Mouse (Mus musculus) adrenal gland, adult (tissue): ENCODE data around the gene Zfp74.
"Not testable (repeated sequence)": the region's sequence is repeated elsewhere in the genome, so short reads cannot be mapped to it uniquely, and the experiment has no call there.

Experiments
- DNase-seq, 2 experiments: peaks; one replicate each; pipeline ENCODE4 v3.0.0; 2022 to 2023; ENCODE audit warnings: low spot score in 1 of 2; ENCODE audit not compliant: inconsistent age in 2 of 2

Gene Zfp74

DNA sequence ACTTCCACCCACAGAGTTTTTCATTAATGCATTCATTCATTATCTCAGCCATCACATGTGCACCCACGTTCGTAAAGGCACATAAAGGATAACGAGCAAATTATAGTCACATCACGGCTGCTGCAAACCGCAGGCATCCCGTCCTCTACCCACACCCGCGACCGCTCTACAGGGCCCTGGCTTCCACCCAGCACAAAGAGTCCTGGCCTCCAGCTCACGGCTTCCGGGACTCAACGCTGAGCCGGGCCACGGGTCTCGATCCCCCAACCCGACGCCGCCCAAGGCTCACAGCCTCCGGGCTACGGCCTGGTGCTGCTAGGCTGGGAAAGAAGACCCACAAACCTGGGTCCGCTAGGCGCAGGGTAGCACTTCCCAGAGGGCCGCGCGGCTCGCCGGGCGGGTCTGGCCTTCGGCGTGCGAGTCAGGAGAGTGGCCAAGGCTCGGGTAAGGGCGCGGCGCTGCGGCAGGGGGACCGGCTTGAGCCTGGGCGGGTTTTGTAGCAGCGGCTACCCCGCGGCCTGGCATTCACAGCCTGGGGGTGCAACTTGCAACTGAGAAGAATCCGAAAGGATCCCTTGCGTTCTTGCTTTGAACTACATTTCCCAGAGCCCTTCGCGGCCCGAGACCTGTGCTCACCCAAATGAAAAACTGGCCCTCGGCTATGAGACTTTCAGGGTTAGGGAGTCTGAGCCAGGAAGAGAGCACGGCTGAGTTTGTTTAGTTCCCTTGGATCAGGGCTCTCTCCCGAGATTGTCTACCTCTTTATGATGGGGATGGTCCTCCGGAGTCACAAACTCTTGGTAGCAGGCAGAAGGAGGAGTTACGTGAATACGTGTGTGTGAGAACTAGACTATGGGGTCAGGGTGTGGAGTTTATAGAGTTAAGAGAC lies at the start of gene Zfp74:
Gene Zfp74, minus strand, starts transcription at position 577 of the 889 bp plus-strand sequence.
- DNase-seq, result peak; percentile 83 to 95

DNA sequence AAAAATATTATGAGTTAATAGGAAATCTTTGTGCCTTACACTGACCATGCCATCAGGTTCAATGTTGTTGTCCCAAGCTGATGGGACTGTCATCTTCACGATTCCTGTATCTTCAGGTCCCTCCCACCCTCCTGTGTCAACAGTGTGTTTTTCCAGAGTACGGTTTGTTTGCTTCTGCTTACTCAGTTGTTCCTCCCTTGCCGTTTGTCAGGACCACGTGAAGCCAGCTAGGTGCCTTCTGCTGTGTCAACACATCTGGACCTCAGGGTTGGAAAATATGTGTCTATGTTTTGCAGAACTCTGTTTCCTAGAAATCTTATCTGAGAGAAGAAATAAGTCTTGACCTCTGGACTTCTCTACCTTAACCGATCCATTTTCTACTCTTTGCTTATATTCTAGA lies 46.7 kb upstream of the Zfp74 start:
- DNase-seq, result no peak

DNA sequence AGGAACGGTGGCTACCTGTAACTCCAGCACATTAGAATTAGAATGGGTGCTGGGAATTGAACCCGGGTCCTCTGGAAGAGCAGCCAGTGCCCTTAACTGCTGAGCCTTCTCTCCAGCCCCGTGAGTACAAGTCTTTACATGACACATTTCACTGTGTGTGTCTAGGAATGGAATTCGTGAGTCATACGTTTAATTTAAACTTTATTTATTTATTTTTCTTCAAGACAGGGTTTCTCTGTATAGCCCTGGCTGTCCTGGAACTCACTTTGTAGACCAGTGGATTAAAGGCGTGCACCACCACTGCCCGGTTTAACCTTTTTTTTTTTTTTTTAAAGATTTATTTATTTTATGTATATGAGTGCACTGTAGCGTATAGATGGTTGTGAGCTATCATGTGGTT lies 41.2 kb upstream of the Zfp74 start:
- no peak for DNase-seq

DNA sequence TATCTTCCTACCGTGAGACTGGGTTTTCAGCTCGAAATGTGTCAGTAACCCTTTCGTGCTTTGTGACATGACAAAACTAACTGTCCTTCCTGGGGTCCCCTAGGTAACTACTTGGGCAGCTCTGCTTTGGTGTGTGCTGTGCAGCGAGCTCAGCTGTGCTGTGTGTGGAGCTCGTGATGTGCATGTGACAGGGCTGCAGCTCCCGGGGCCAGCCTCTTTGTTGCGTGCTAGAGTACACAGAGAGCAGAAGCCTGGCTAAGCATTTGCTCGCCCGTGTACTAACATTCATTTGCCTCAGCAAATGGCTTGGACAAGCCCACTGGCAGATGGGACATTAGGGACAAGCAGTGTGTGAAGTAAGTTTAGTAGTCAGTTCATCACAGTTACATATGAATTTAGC lies 39.5 kb upstream of the Zfp74 start:
- no peak for DNase-seq

DNA sequence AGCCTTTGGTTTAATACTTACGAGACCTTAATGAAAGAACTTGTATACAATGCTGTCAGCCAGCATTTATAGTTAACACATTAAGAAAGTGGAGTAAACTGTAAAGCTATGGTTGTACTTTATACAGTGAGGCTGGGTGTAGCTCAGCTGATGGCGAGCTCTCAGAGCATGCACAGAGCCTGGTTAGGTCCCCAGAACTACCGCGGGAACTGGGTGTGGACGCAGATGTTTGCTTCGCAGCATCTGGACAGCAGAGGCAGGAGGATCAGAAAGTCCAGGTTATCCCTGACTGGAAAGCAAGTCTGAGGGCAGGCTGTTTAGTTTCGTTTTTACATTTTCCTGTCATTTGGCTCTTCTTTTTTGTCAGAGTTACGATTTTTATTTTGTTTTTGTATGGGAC lies 38.8 kb upstream of the Zfp74 start:
- DNase-seq, result no peak

DNA sequence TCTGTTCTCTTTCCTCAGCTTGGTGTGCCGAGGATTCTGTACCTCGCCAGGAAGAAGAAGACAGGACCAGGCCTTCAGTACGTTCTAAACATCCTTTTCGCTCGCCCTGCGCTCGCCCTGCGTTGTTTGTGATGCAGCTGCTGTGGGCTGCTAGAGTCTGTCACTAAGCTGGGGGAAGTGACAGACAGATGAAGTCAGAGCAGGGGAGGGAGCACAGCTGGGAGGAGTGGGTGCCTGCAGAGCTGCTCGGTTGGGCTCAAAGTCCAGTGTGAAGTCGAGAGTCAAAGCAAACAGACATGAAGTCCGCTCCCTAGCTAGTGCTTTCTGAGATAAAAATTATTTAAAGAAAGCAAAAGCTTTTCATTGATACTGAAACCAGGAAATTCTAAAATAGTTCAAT lies 35.1 kb upstream of the Zfp74 start:
- DNase-seq, result no peak

DNA sequence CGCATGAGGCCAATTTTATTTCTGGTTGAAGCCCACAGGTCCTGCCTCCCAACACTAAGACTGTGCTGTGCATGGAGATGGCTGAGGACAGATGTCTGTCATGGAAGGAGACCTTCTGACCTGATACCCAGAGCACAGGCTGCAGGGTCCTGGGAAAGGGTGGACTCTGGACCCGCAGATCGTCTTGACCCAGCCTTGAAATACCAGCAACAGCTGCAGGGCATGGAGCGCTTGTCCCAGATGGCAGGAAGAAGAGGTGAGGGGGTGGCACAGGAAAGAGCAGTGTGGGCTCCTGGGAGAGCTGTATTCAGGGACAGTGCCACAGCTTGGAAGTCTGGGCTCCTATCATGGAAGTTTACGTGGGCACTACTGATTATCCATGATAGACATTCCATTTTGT lies 33.7 kb upstream of the Zfp74 start:
- no peak for DNase-seq

DNA sequence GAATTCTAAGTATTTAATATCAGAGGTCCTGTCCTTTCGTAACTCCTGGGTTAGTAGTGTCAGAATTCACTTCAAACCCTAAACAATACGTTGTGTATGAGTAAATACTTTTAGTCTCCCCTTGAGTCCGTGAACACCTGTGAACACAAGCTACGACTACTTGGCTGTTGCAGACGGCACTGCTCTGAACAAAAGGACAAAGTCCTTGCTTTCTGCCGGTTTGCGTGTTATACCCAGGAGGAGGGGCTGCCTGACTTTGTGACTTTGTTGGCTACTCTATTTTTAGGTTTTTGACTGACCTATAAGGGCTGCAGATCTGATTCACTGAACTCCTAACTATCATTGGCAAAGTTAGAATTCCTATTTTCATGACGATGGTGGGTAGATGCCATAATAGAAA lies 32.2 kb upstream of the Zfp74 start:
- DNase-seq, result no peak

DNA sequence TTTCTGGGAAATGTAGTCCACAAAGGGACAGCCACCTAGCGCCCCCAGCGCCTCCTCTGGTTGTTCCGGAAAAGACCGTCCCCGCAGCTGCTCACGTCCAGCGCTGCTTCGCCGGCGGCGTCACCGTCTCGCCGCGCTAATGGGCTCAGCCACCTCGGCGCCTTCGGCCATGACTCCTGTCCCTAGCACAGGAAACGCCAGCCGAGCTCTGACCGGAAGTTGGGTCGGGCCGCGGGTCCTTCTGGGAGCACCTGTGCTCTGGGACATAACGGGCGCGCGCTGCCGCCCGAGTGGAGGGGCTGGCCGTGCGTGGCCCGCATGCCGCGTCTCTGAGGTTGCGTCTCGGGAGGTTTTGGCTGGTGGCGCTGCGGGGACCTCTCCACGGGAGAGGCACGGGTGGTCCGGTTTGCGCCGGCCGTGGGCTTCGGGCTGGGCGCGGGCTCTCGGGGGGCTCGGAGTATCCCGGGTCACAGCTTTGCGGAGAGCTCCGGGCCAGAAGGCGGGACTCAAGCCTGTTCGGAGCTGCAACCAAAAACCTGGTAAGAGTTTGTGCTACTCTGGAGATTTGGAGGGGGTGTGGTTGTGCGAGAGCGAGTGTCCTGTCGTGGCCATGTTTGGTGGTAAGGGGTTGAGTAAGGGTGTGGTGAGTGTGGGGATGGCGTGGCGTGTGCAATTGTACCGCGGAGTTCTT lies 29.9 kb upstream of the Zfp74 start, which contains the start of gene Zfp568:
Gene Zfp568, plus strand, starts transcription at position 266 of the 691 bp plus-strand sequence.
- DNase-seq, result peak; percentile 97 to 98

DNA sequence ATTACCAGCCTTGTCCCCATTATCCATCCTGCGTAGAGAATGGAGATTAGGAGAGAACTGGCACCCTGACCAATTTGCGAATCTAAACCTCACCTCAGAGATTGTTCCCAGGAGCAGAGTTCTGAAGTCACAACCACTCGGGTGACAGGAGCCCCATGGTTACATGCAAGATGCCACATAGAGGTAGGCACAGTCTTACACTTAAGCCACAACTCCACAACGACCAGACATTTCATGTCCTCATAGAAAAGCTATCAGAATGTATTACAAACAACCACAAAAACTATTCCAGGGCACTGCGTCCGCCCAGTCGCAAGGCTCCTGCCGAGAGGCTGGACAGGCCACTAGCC lies 29.4 kb upstream of the Zfp74 start:
- no peak for DNase-seq

DNA sequence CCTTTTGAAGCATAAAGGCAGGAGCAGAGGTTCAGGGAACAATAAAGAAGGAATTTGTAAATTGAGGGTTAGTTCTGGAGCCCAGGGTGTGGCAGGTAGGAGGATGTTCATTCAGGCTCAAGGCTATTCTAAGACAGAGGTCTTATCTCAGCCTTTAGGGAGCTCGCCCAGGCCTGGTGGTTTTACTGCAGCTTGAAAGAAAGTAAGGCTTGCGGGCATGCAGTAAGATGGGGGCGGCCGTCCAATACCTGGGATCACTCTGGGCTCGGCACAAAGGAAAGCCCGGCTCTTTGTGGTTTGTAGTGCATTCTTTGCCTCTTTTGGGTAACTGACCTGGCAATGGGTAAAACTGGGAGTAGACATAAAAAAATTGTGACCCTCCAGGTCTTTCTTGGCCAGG lies 29.0 kb upstream of the Zfp74 start:
- peak in 1 of 2 experiments; percentile 25 for DNase-seq

DNA sequence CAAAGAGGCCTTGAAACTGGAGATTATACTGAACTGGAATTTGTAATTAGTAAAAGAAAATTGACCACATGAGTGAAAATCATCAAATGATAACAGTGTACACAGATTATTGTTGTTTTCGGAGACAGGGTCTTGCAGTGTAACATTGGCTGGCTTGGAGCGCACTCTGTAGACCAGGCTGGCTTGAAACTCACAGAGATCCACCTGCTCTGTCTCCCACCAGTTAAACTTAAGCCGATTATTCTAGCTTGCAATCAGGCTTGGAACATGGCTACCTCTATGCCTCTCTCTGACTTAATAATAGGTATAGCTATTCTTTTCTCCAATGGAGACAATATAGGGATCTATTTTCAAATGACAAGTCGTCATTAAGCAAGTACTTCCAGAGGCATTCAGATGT lies 28.5 kb upstream of the Zfp74 start:
- DNase-seq, result no peak

DNA sequence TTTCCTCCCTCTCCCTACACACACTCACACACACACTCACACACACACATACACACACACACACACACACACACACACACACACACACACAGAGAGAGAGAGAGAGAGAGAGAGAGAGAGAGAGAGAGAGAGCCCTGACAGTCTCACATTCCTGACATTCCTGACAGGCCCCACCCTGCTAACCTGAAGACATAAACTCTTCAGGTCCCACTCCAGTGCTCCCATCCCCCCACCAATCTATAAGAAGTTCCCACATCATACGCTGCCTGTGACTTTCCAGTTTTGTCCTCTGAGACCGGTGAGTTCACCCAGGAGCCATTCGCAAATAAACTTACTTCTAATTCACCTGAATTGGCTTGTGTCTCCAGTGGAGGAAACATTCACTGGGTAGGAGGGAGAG lies 28.0 kb upstream of the Zfp74 start:
- no peak for DNase-seq

DNA sequence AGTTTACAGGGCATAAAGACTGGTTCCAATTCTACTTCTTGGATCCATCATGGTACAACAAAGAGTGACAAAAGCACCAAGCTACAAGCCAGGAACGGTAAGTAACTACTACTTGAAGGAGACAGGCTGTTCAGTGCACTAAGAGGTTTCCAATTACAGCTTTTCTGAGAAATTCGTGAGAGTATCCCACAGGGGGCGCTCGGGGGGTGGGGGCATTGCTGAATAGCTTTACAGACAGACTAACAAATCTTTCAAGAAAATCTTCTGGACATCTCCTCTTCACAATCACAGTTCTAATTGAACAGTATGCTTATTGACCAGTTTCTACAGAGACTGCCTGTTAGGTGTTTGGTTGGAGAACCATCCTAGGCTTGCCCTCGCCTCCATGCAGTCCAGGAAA lies 27.6 kb upstream of the Zfp74 start:
- no peak for DNase-seq

DNA sequence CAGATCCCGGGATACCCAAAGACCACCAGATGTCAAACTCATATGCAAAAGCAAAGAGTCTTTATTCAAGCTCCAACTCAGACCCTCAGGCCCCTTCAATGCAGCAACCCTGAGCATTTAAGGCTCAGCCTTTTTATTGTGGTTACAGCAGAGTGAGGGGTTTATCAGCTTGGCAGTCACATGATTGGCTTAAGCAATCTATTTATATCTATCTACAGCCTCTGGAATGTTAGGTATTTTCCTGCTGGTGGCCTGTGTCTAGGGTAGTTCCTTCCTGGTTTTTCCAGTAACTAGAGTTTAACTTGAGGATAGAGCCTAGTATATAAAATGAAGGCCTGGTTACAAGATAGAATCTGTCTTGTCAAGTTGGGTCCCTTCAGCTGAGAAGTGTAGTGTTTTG lies 26.9 kb upstream of the Zfp74 start:
- DNase-seq, result no peak

DNA sequence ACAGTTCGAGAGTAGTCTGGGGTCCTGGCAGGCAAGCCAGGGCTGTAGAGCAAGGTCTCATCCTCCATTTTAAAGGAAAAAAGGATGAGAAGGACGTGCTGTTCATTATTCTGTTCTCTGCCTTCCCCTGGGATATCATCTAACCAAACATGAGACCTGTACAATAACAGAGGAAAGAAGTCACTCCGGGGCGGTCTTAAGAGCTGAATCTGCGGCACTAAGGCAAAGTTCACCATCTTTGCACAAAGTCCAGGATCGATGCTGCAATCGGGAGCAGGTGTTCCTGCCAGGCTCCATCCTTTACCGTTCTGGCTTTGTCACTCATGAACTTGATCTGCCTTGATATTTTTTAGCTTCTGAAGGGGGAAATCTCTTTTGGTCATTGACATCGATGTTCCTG lies 16.8 kb upstream of the Zfp74 start:
- DNase-seq, result no peak

DNA sequence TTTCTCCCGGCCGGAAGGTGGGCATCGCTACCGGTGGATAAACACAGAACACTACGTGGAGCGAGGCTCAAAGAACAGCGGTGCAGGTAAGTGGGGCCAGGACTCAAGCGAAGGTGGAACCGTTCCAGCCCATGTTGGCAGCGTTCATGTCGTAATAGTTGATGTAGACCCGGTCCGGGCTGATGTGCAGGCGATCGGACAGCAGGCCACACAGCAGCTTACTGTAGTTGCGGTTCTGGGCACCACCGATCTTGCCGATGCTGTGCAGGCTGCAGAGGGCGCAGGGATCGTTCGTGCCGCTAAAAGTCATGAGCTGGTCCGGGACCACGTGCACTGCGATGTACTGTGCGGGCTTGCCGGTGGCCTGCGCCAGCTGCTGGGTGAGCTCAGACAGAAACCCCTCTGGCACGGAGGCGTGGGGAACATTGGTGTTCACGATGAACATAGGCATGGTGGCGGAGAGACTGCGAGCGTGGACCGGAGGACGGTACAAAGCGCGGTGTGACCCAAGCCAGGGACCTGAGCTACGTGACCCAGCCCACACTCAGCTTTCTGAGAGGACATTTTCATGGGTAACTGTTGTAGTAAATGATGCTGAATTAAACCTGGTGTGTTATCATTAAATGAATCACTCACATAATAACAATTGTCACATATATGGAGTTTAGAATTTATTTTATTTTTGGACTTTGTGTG lies 11.4 kb upstream of the Zfp74 start:
- DNase-seq, result not testable (repeated sequence)

DNA sequence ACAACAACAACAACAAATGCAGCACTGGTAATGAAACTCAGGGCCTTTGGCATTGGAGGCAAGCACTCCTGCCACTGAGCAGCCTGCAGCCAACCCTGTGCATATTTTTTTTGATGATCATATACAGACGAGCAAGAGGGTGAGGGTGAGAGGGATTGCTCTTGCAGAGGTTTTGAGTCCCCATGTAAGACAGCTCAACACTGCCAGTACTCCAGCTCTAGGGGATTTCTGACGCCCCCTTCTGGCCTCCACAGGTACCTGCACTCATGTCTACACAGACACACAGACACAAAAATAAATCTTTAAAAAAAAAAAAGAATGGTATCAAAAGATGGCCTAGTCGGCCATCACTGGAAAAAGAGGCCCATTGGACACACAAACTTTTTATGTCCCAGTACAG lies 5.1 kb upstream of the Zfp74 start:
- no peak for DNase-seq

DNA sequence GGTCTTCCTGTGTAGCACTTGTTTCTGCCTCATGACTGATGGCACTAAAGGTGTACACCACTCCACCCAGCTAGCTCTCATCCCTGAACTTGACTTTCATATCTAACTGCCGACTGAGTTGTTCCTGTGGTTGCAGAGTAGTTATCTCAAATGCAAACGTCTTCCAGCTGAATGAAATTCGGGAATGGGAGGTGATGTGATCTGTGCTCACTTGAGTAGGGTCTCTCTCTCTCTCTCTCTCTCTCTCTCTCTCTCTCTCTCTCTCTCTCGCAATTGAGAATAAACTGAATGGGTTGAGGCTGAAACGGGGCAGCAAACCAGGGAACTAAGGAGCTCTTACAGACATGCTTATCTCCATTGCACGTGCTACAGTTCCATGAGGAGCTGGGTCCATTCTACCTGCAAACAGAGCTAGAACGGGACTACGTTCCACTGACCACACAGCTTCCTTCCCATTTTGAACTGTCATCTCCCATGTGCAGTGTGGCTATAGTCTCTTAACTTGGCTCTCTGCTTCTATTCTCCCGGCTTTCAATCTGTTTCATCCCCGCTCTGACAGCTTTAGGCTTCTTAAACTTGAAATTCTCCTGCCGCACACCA lies 4.3 kb upstream of the Zfp74 start:
- no peak for DNase-seq

DNA sequence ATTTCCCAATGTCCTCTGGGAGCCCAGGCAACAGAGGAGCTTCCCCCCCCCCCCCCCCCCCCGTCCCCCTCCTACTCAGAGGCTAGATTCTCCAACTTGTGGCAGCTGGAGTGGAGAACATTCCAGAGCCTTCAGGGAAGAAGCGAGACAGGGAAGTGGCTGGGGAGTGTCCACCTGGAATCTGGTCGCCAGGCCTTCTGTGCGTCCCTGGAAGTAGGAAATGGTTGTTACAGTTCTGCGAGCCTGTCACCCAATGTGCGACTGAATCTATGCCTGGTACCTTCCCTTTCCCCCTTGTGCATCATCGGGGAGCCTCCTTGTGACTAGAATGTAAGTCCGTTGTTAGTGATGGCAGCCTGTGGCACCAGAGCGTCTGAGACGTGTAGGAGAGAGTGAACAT lies 2.4 kb upstream of the Zfp74 start:
- DNase-seq, result no peak

DNA sequence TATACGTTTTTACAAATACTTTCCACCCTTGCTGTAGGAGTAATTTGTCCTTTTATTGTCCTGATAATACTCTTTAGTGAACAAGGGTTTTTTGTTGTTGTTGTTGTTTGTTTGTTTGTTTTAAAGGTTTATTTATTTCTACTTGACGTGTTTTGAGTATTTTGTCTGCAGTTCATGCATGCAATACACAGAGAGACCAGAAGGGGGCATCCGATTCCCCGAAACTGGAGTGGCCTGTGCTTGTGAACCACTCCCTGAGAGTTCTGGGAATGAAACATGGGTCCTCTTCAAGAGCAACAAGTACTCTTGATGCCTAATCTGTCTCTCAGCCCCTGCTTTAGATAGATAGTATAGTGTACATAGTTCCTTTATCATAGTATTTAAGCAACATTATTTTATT lies 842 bp upstream of the Zfp74 start:
- peak; percentile 37 to 79 for DNase-seq

DNA sequence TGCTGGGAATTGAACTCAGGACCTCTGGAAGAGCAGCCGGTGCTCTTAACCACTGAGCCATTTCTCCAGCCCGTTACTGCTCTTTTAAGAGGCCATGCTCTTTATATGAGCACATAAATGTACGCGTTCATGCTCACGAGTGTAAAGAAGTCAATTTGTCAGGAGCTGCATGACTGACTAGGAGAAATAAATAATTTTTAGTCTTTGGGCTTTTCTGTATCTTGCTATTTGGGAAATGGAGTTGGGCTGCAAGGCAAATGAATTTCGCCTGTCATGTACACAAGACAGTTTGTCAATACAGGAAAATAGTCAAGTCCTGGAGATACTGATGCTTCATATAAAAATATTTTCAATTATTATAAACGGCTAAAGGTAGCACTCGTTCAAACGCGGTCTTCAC lies 803 bp downstream of the Zfp74 start:
- no peak for DNase-seq
